Mouse (Mus musculus): ENCODE measurements at regions not wholly inside any gene's neighbourhood (a gene's known extent, or its start where the extent isn't known, plus 50 kb on each side); places are given as distances from the start of the nearest gene placed in this dataset.

- TF ChIP-seq POLR2A (IDR thresholded peaks at IDR 0.05; ENCODE audit: control insufficient read depth, low read depth, low read length) (no peak), CTCF (IDR thresholded peaks at IDR 0.05; ENCODE audit: control insufficient read depth, insufficient read depth, insufficient replicate concordance, low read depth, low read length) (no peak)
- no peaks in the 10 kb centered on the region for H3K27me3 ChIP-seq (ENCODE audit: control insufficient read depth, insufficient read depth, low read length)
- H3K27ac ChIP-seq (ENCODE audit: control insufficient read depth, insufficient read depth, low read depth, low read length) = no peak overlapping the region
- no peak overlapping the region for H3K4me3 ChIP-seq (ENCODE audit: control insufficient read depth, low read depth, low read length)
- H3K36me3 ChIP-seq (ENCODE audit: control insufficient read depth, insufficient read depth, low read length) = no peaks in the 10 kb centered on the region
- H3K4me1 ChIP-seq (ENCODE audit: control insufficient read depth, insufficient read depth, low read length) = peaks cover 4% of the 10 kb centered on the region
Measured at GRCm38 (mm10) chr16:93464898-93465297, 139.0 kb downstream of the Setd4 start.

- peaks cover 10% of the 10 kb centered on the region for H3K4me1 ChIP-seq (ENCODE audit: control insufficient read depth, insufficient read depth, low read length)
- H3K4me3 ChIP-seq (ENCODE audit: control insufficient read depth, low read depth, low read length) = no peak overlapping the region
- TF ChIP-seq POLR2A (IDR thresholded peaks at IDR 0.05; ENCODE audit: control insufficient read depth, low read depth, low read length) (no peak), CTCF (IDR thresholded peaks at IDR 0.05; ENCODE audit: control insufficient read depth, insufficient read depth, insufficient replicate concordance, low read depth, low read length) (no peak)
- H3K36me3 ChIP-seq (ENCODE audit: control insufficient read depth, insufficient read depth, low read length) = no peaks in the 10 kb centered on the region
- H3K27ac ChIP-seq (ENCODE audit: control insufficient read depth, insufficient read depth, low read depth, low read length) = no peak overlapping the region
- no peaks in the 10 kb centered on the region for H3K27me3 ChIP-seq (ENCODE audit: control insufficient read depth, insufficient read depth, low read length)
Measured at GRCm38 (mm10) chr16:93463405-93463804, 140.5 kb downstream of the Setd4 start.

- H3K4me3 ChIP-seq (ENCODE audit: control insufficient read depth, low read depth, low read length) = peak overlapping the region; percentile 87
- peaks cover 14% of the 10 kb centered on the region for H3K4me1 ChIP-seq (ENCODE audit: control insufficient read depth, insufficient read depth, low read length)
- no peaks in the 10 kb centered on the region for H3K27me3 ChIP-seq (ENCODE audit: control insufficient read depth, insufficient read depth, low read length)
- no peaks in the 10 kb centered on the region for H3K36me3 ChIP-seq (ENCODE audit: control insufficient read depth, insufficient read depth, low read length)
- TF ChIP-seq POLR2A (IDR thresholded peaks at IDR 0.05; ENCODE audit: control insufficient read depth, low read depth, low read length) (no peak), CTCF (IDR thresholded peaks at IDR 0.05; ENCODE audit: control insufficient read depth, insufficient read depth, insufficient replicate concordance, low read depth, low read length) (no peak)
- H3K27ac ChIP-seq (ENCODE audit: control insufficient read depth, insufficient read depth, low read depth, low read length) = no peak overlapping the region
Measured at GRCm38 (mm10) chr16:93462286-93462610, 141.6 kb downstream of the Setd4 start.

GRCm38 (mm10) chr16:93461406-93462285 lies 142.2 kb downstream of the Setd4 start:
- Histone ChIP-seq H3K4me3 (ENCODE audit: control insufficient read depth, low read depth, low read length) (peak overlapping the region; percentile 87), H3K4me1 (ENCODE audit: control insufficient read depth, insufficient read depth, low read length) (peaks cover 14% of the 10 kb centered on the region), H3K27ac (ENCODE audit: control insufficient read depth, insufficient read depth, low read depth, low read length) (no peak overlapping the region), H3K27me3 (ENCODE audit: control insufficient read depth, insufficient read depth, low read length) (no peaks in the 10 kb centered on the region), H3K36me3 (ENCODE audit: control insufficient read depth, insufficient read depth, low read length) (no peaks in the 10 kb centered on the region)
- TF ChIP-seq CTCF (IDR thresholded peaks at IDR 0.05; ENCODE audit: control insufficient read depth, insufficient read depth, insufficient replicate concordance, low read depth, low read length) (no peak), POLR2A (IDR thresholded peaks at IDR 0.05; ENCODE audit: control insufficient read depth, low read depth, low read length) (no peak)

- no peak overlapping the region for H3K27ac ChIP-seq (ENCODE audit: control insufficient read depth, insufficient read depth, low read depth, low read length)
- peaks cover 14% of the 10 kb centered on the region for H3K4me1 ChIP-seq (ENCODE audit: control insufficient read depth, insufficient read depth, low read length)
Measured at GRCm38 (mm10) chr16:93459497-93460240, 144.2 kb downstream of the Setd4 start.

GRCm38 (mm10) chr16:93458598-93459496 lies 145.0 kb downstream of the Setd4 start:
- no peak; the same call in 1 of the 2 replicates for TF ChIP-seq POLR2A (IDR thresholded peaks at IDR 0.05; ENCODE audit: control insufficient read depth, low read depth, low read length)
- no peak for TF ChIP-seq CTCF (IDR thresholded peaks at IDR 0.05; ENCODE audit: control insufficient read depth, insufficient read depth, insufficient replicate concordance, low read depth, low read length)

More at GRCm38 (mm10) chr16:93459497-93460240, 144.2 kb downstream of the Setd4 start:
- Histone ChIP-seq H3K4me3 (ENCODE audit: control insufficient read depth, low read depth, low read length) (peak overlapping the region; percentile 87), H3K27me3 (ENCODE audit: control insufficient read depth, insufficient read depth, low read length) (no peaks in the 10 kb centered on the region), H3K36me3 (ENCODE audit: control insufficient read depth, insufficient read depth, low read length) (no peaks in the 10 kb centered on the region)
- TF ChIP-seq CTCF (IDR thresholded peaks at IDR 0.05; ENCODE audit: control insufficient read depth, insufficient read depth, insufficient replicate concordance, low read depth, low read length) (no peak), POLR2A (IDR thresholded peaks at IDR 0.05; ENCODE audit: control insufficient read depth, low read depth, low read length) (no peak)

More at GRCm38 (mm10) chr16:93458598-93459496, 145.0 kb downstream of the Setd4 start:
- no peak overlapping the region for H3K27ac ChIP-seq (ENCODE audit: control insufficient read depth, insufficient read depth, low read depth, low read length)
- H3K27me3 ChIP-seq (ENCODE audit: control insufficient read depth, insufficient read depth, low read length) = no peaks in the 10 kb centered on the region
- H3K4me3 ChIP-seq (ENCODE audit: control insufficient read depth, low read depth, low read length) = peak overlapping the region; percentile 87
- peaks cover 14% of the 10 kb centered on the region for H3K4me1 ChIP-seq (ENCODE audit: control insufficient read depth, insufficient read depth, low read length)
- H3K36me3 ChIP-seq (ENCODE audit: control insufficient read depth, insufficient read depth, low read length) = no peaks in the 10 kb centered on the region
